In genomic region chr8:123536242-123536989, GRCm38 (mm10) we compare ENCODE assay signal across 18 mouse cellular contexts. TPM values are rescaled to one million over a fixed set of nuclear protein-coding genes. Genes with fewer than 3 reads are reported as not detected.
DNase-seq lines count a peak whose midpoint lies in the region; ATAC-seq lines count a peak whose summit lies in the region.
"Had no signal": no experiment of that assay in that cellular context is flagged by ENCODE, and none has a peak within 500 bp of the region (broad histone marks: within the 10 kb centered on the region; RNA-seq: fewer than 3 reads in every experiment).

No protein-coding gene starts in this region.

- H3K4me2 ChIP-seq in hindbrain, embryonic 15.5 days, result no peak overlapping the region
- no peak overlapping the region for H3K4me2 ChIP-seq in limb, embryonic 11.5 days (ENCODE audit: low read depth, severe bottlenecking)
- H3K4me2 ChIP-seq in stomach, embryonic 16.5 days (ENCODE audit: low read depth, low read length), result no peak overlapping the region
- H3K4me2 ChIP-seq: kidney, embryonic 15.5 days had no signal

- H3K4me1 ChIP-seq in hindbrain, embryonic 15.5 days (replicated peaks), result no peaks in the 10 kb centered on the region
- H3K4me1 ChIP-seq in hindbrain, embryonic 10.5 days (replicated peaks), result 0 out of 2 replicates have a peak, but pooled peaks cover 3% of the 10 kb centered on the region
- no peaks in the 10 kb centered on the region for H3K4me1 ChIP-seq in limb, embryonic 11.5 days (ENCODE audit: control insufficient read depth, insufficient read depth, low read length)
- H3K4me1 ChIP-seq in limb, embryonic 10.5 days, result peaks cover 3% of the 10 kb centered on the region
- no peaks in the 10 kb centered on the region for H3K4me1 ChIP-seq in stomach, embryonic 16.5 days (ENCODE audit: control insufficient read depth, insufficient read depth, low read length)
- H3K4me1 ChIP-seq: kidney, embryonic 15.5 days had no signal

- peaks cover 52% of the 10 kb centered on the region for H3K36me3 ChIP-seq in hindbrain, embryonic 15.5 days
- peaks cover 58% of the 10 kb centered on the region for H3K36me3 ChIP-seq in hindbrain, embryonic 10.5 days
- H3K36me3 ChIP-seq in limb, embryonic 11.5 days (ENCODE audit: control insufficient read depth, insufficient read depth, low read length), result peaks cover 8% of the 10 kb centered on the region
- H3K36me3 ChIP-seq in limb, embryonic 10.5 days, result peaks cover 57% of the 10 kb centered on the region
- H3K36me3 ChIP-seq in stomach, embryonic 16.5 days (ENCODE audit: control insufficient read depth, insufficient read depth, low read length), result 0 out of 2 replicates have a peak, but pooled peaks cover 16% of the 10 kb centered on the region

- peak; percentile 0 for DNase-seq in cerebellum, adult 9-11 months
- no peak for DNase-seq in cerebellum, adult 9-10 months
- no peak for DNase-seq in hindbrain, embryonic 10.5 days (ENCODE audit: low spot score)
- no peak for DNase-seq in limb, embryonic 11.5 days (ENCODE audit: low spot score)
- DNase-seq in limb, embryonic 10.5 days (ENCODE audit: low spot score), result no peak
- DNase-seq: adrenal gland, postnatal 36 days; cerebellum, adult 2 months; gastrocnemius, postnatal 14 days; lung, adult 2 months; lung, postnatal 36 days; thymus, postnatal 36 days had no signal

- 85% methylated on average over 9 of the region's 9 CpGs for WGBS in hindbrain, embryonic 15.5 days
- 89% methylated on average over 9 of the region's 9 CpGs for WGBS in hindbrain, embryonic 10.5 days
- 87% methylated on average over 9 of the region's 9 CpGs for WGBS in limb, embryonic 11.5 days
- 87% methylated on average over 9 of the region's 9 CpGs for WGBS in limb, embryonic 10.5 days
- 91% methylated on average over 9 of the region's 9 CpGs for WGBS in stomach, embryonic 16.5 days

- no peak overlapping the region for H3K9ac ChIP-seq in hindbrain, embryonic 15.5 days
- no peak overlapping the region for H3K9ac ChIP-seq in limb, embryonic 11.5 days (ENCODE audit: low read length)
- no peak overlapping the region for H3K9ac ChIP-seq in stomach, embryonic 16.5 days (ENCODE audit: low read length)
- H3K9ac ChIP-seq: kidney, embryonic 15.5 days had no signal

- 0 out of 2 replicates have a peak, but pooled peaks have one; percentile 19 for ATAC-seq in hindbrain, embryonic 15.5 days (ENCODE audit: low FRiP score, low read depth)
- peak; percentile 39; the same call in 1 of the 2 replicates for ATAC-seq in limb, embryonic 11.5 days (ENCODE audit: insufficient number of reproducible peaks, low FRiP score, low TSS enrichment, low read depth)
- peak; percentile 25; the same call in 1 of the 2 replicates for ATAC-seq in stomach, embryonic 16.5 days (ENCODE audit: insufficient read depth, low FRiP score)
- ATAC-seq: inflammation-experienced regulatory T-cells, adult 6 months had no signal

- H3K27ac ChIP-seq in hindbrain, embryonic 15.5 days (replicated peaks), result no peak overlapping the region
- H3K27ac ChIP-seq in hindbrain, embryonic 10.5 days, result no peak overlapping the region
- H3K27ac ChIP-seq in limb, embryonic 11.5 days (replicated peaks; ENCODE audit: low read depth, low read length), result no peak overlapping the region
- H3K27ac ChIP-seq in limb, embryonic 10.5 days, result no peak overlapping the region
- no peak overlapping the region for H3K27ac ChIP-seq in stomach, embryonic 16.5 days (ENCODE audit: low read length)
- H3K27ac ChIP-seq: kidney, embryonic 15.5 days; layer of hippocampus, adult 2 months had no signal

- H3K27me3 ChIP-seq in hindbrain, embryonic 15.5 days, result peaks cover 8% of the 10 kb centered on the region; the same call in 1 of the 2 replicates
- peaks cover 29% of the 10 kb centered on the region for H3K27me3 ChIP-seq in hindbrain, embryonic 10.5 days (ENCODE audit: insufficient read depth, poor library complexity, severe bottlenecking)
- 0 out of 2 replicates have a peak, but pooled peaks cover 5% of the 10 kb centered on the region for H3K27me3 ChIP-seq in limb, embryonic 11.5 days (ENCODE audit: control insufficient read depth, insufficient read depth, low read length)
- peaks cover 34% of the 10 kb centered on the region for H3K27me3 ChIP-seq in limb, embryonic 10.5 days (ENCODE audit: low read depth, poor library complexity, severe bottlenecking)
- no peaks in the 10 kb centered on the region for H3K27me3 ChIP-seq in stomach, embryonic 16.5 days (ENCODE audit: control insufficient read depth, insufficient read depth, low read length)

- H3K4me3 ChIP-seq in hindbrain, embryonic 15.5 days, result no peak overlapping the region
- no peak overlapping the region for H3K4me3 ChIP-seq in hindbrain, embryonic 10.5 days
- H3K4me3 ChIP-seq in limb, embryonic 11.5 days (ENCODE audit: low read depth, low read length), result no peak overlapping the region
- H3K4me3 ChIP-seq in limb, embryonic 10.5 days, result no peak overlapping the region
- no peak overlapping the region for H3K4me3 ChIP-seq in stomach, embryonic 16.5 days (replicated peaks; ENCODE audit: low read length)
- H3K4me3 ChIP-seq: kidney, embryonic 15.5 days; layer of hippocampus, adult 2 months had no signal

- no peaks in the 10 kb centered on the region for H3K9me3 ChIP-seq in hindbrain, embryonic 15.5 days
- H3K9me3 ChIP-seq in hindbrain, embryonic 10.5 days, result no peaks in the 10 kb centered on the region
- no peaks in the 10 kb centered on the region for H3K9me3 ChIP-seq in limb, embryonic 11.5 days (ENCODE audit: control insufficient read depth, low read length)
- H3K9me3 ChIP-seq in limb, embryonic 10.5 days (replicated peaks), result no peaks in the 10 kb centered on the region
- no peaks in the 10 kb centered on the region for H3K9me3 ChIP-seq in stomach, embryonic 16.5 days (replicated peaks; ENCODE audit: control insufficient read depth, low read length)
- H3K9me3 ChIP-seq: G1E; kidney, embryonic 15.5 days had no signal

RNA-seq across cellular contexts. Expression of gene Gas8, which starts 17.8 kb away (rescaled TPM):
- polyA plus RNA-seq in hindbrain, embryonic 15.5 days (2015; fragmentation: Nextera tagmentation; extraction: Ambion mirVana), result 39.0 and 43.3 TPM in 2 replicates
- polyA plus RNA-seq in hindbrain, embryonic 10.5 days (2016; fragmentation: Nextera tagmentation; extraction: Ambion mirVana), result 41.9 and 43.1 TPM in 2 replicates
- polyA plus RNA-seq in limb, embryonic 11.5 days (2014; fragmentation: Nextera tagmentation; extraction: Ambion mirVana), result 40.8 and 41.3 TPM in 2 replicates
- 41.1 TPM in 2 replicates for polyA plus RNA-seq in limb, embryonic 10.5 days (2016; fragmentation: Nextera tagmentation; extraction: Ambion mirVana)
- polyA plus RNA-seq in stomach, embryonic 16.5 days (2015; fragmentation: Nextera tagmentation; extraction: Ambion mirVana), result 24.7 and 25.9 TPM in 2 replicates

RNA-seq across cellular contexts. Expression of gene Dbndd1, which starts 21.2 kb away (rescaled TPM):
- polyA plus RNA-seq in hindbrain, embryonic 15.5 days (2015; fragmentation: Nextera tagmentation; extraction: Ambion mirVana), result 80.1 and 90.3 TPM in 2 replicates
- 19.4 and 38.1 TPM in 2 replicates for polyA plus RNA-seq in hindbrain, embryonic 10.5 days (2016; fragmentation: Nextera tagmentation; extraction: Ambion mirVana)
- 9.4 and 9.8 TPM in 2 replicates for polyA plus RNA-seq in limb, embryonic 11.5 days (2014; fragmentation: Nextera tagmentation; extraction: Ambion mirVana)
- 6.1 and 7.4 TPM in 2 replicates for polyA plus RNA-seq in limb, embryonic 10.5 days (2016; fragmentation: Nextera tagmentation; extraction: Ambion mirVana)
- 3.2 TPM in 2 replicates for polyA plus RNA-seq in stomach, embryonic 16.5 days (2015; fragmentation: Nextera tagmentation; extraction: Ambion mirVana)
- polyA plus RNA-seq: G1E; liver, adult 2 months had no signal

RNA-seq across cellular contexts. Expression of gene Afg3l1, which starts 58.7 kb away (rescaled TPM):
- 49.9 and 52.9 TPM in 2 replicates for polyA plus RNA-seq in hindbrain, embryonic 15.5 days (2015; fragmentation: Nextera tagmentation; extraction: Ambion mirVana)
- polyA plus RNA-seq in hindbrain, embryonic 10.5 days (2016; fragmentation: Nextera tagmentation; extraction: Ambion mirVana), result 54.9 and 55.3 TPM in 2 replicates
- polyA plus RNA-seq in limb, embryonic 11.5 days (2014; fragmentation: Nextera tagmentation; extraction: Ambion mirVana), result 36.5 and 41.1 TPM in 2 replicates
- 57.2 and 65.0 TPM in 2 replicates for polyA plus RNA-seq in limb, embryonic 10.5 days (2016; fragmentation: Nextera tagmentation; extraction: Ambion mirVana)
- polyA plus RNA-seq in stomach, embryonic 16.5 days (2015; fragmentation: Nextera tagmentation; extraction: Ambion mirVana), result 47.2 and 52.3 TPM in 2 replicates
